Mouse (Mus musculus) cerebellum, adult 2 months (tissue): ENCODE measurements at regions not wholly inside any gene's neighbourhood (a gene's known extent, or its start where the extent isn't known, plus 50 kb on each side); places are given as distances from the start of the nearest gene placed in this dataset.

Experiments used
- DNase-seq, 2 experiments: peaks; one replicate each; pipeline ENCODE4 v3.0.0; 2021
- H3K27ac ChIP-seq: fragments of 200-500 bp; 2 replicates; pipeline ENCODE4 v1.5.1; 2012; ENCODE audit warnings: low read length, control low read depth, inconsistent platforms; ENCODE audit not compliant: insufficient read depth
- H3K27me3 ChIP-seq: fragments of 200-500 bp; 2 replicates; pipeline ENCODE4 v1.6.1; 2012; ENCODE audit warnings: inconsistent platforms, mild to moderate bottlenecking, low read length, moderate library complexity; ENCODE audit not compliant: control insufficient read depth, insufficient read depth
- H3K4me1 ChIP-seq: fragments of 200-500 bp; 2 replicates; pipeline ENCODE4 v1.6.1; 2011; ENCODE audit warnings: low read length; ENCODE audit not compliant: control insufficient read depth, insufficient read depth
- H3K4me3 ChIP-seq: fragments of 200-500 bp; replicated peaks from 2 replicates; pipeline ENCODE3; 2011; ENCODE audit warnings: mild to moderate bottlenecking, low read depth, low read length, control low read depth; ENCODE audit not compliant: insufficient read depth
- CTCF ChIP-seq: fragments of 200-500 bp; IDR thresholded peaks from 2 replicates; pipeline ENCODE4 v1.5.1; 2011; ENCODE audit warnings: low read depth, mild to moderate bottlenecking, control low read depth, low read length, moderate library complexity, borderline replicate concordance; ENCODE audit not compliant: insufficient read depth
- POLR2A ChIP-seq: fragments of 200-500 bp; IDR thresholded peaks from 2 replicates; pipeline ENCODE4 v1.6.1; 2011; ENCODE audit warnings: low read length, control low read depth, borderline replicate concordance; ENCODE audit not compliant: insufficient read depth
- WGBS: fragments of 180-500 bp; shearing (Covaris S2); methylation state at CpG from one replicate; pipeline ENCODE4 v1.1.7; 2018; 5-methylcytosine and 5-hydroxymethylcytosine counted together

DNA sequence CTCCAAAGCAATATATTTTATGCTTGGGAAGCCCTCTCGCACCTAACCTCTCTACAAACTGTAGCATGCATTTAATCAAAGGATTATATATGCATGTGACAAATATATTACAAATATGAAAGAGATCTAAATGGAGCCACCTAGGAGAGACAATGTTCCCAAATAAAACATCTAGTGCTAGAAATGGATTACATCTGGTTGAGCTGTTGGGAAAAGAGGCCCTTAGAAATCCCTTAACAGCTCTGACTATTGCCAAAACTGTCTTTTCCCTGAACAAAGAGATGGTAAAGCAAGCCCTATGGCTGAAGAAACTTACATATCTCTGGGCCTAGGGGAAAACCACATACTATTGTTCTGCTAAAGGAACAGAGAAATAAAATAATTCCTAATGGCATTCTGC, 369.8 kb upstream of the Map3k7 start:
- Histone ChIP-seq H3K4me3 (no peak overlapping the region), H3K4me1 (no peaks in the 10 kb centered on the region), H3K27me3 (no peaks in the 10 kb centered on the region), H3K27ac (no peak overlapping the region)
- no peak for DNase-seq
- TF ChIP-seq CTCF (no peak), POLR2A (no peak)
- 93% methylated on average over 1 of the region's 1 CpGs for WGBS

DNA sequence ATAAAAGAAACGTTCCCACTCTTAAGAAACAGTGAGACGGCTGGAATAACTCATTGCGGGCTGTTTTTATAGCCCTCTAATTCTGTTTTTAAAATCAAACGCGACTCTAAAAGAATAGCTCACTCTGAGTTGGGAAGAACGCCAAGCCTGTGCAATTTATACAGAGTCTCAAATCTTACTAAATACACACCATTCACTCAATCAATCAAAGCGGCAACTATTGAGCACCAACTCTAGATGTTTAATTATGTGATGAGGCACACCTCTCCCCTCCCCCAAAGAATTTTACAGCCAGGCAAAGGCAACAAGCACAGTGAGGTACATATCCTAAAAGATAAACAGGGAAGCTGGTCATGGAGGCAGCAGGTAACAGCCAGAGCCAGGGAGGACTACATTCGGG, 362.4 kb upstream of the Map3k7 start:
- DNase-seq = no peak
- Histone ChIP-seq H3K4me3 (no peak overlapping the region), H3K4me1 (no peaks in the 10 kb centered on the region), H3K27me3 (no peaks in the 10 kb centered on the region), H3K27ac (no peak overlapping the region)
- TF ChIP-seq CTCF = no peak
- no peak for TF ChIP-seq POLR2A
- 57% methylated on average over 8 of the region's 8 CpGs for WGBS

DNA sequence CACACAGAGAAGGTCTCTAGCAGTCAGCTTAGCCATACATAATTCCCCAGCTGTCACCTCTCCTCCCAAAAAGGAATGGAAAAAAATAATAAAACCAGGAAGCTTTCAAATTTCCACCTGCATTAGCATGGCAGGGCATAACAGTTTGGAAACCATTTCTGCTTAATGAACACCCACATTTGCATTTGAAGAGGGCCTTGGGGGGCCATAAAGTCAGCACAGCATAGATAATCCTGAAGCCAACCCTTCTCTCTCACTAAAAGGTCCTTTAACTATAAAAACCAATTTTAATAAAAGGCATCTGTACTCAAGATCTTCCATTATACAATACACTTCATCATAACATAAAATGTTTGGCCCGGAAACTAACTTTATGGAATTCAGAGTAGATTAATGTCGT, 360.1 kb upstream of the Map3k7 start:
- WGBS = 98% methylated on average over 2 of the region's 2 CpGs
- Histone ChIP-seq H3K27ac (no peak overlapping the region), H3K4me1 (no peaks in the 10 kb centered on the region), H3K27me3 (no peaks in the 10 kb centered on the region), H3K4me3 (no peak overlapping the region)
- no peak for DNase-seq
- TF ChIP-seq POLR2A = no peak
- no peak for TF ChIP-seq CTCF

DNA sequence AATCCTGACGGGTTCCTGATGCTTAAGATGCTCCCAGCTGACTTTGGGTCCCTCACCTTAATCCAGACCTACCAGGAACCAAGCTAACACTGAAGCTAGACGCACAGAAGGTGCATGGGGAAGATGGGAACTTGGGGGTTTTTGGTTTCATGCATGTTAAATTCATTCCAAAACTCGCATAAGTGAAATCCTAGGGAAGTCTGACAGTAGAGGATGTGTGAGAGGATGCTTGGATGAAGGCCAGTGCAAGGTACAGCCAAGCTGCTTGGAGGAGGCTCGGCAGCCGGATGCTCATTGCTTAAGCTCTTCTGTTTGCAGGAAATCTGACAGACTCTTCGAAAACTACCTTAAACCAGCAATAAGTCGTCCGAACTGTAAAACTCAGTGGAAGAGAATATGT, 355.1 kb upstream of the Map3k7 start:
- no peak for TF ChIP-seq CTCF
- no peak for TF ChIP-seq POLR2A
- no peak overlapping the region for H3K4me3 ChIP-seq
- no peaks in the 10 kb centered on the region for H3K4me1 ChIP-seq
- DNase-seq = peak; percentile 38 to 68
- H3K27ac ChIP-seq = no peak overlapping the region
- H3K27me3 ChIP-seq = no peaks in the 10 kb centered on the region
- 11% methylated on average over 8 of the region's 8 CpGs for WGBS

DNA sequence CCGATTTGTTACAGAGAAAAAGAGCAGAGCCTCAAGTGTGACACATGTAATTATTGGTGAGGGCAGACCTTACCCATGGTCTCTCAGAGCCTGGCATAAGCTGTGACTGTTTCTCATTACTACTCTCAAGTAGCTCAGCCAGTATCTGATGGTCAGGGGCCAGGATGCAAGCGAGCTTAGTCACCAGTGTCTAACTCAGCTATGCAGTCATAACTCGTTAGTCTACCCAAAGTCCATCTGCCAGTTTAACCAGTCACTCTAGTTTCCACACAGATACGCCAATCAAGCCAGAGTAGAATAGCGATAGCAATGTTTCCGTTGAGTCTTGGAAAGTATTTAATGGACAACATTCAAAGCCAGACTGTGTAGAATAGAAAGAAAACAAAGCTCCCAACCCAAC, 354.3 kb upstream of the Map3k7 start:
- H3K4me1 ChIP-seq = no peaks in the 10 kb centered on the region
- H3K4me3 ChIP-seq = no peak overlapping the region
- no peak for DNase-seq
- no peaks in the 10 kb centered on the region for H3K27me3 ChIP-seq
- WGBS = 66% methylated on average over 6 of the region's 6 CpGs
- H3K27ac ChIP-seq = no peak overlapping the region
- TF ChIP-seq CTCF = no peak
- no peak for TF ChIP-seq POLR2A

DNA sequence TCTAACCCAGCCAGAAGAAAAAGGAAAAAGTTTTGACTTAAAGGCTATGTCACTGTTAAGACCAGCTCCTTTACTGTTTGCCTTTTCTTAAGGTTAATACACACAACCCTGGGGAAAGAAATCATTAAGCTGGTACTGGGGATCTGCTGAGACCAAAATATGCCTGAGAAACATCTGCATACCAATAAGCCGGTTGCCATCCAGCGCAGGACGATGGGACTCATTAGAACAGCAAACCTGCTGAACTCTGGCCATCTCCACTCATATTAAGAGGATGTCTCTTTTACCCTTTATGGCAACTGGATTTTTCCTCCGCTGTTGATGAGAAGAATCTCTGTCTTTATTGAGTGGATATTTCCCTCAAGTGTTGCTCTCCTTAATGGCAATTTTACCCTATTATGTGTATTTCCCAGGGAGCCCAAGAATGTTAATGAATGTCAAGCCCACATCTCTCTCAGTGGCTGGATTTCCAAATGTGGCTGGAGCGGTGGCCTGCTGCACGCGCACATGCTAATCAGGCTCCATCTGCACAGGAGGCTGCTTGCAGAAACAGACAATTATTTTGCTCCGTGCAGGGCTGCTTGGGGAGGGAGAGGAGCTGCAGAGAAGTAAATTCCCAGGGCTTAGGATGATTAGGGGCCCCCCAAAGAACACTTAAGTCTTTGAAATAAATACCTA, 351.6 kb upstream of the Map3k7 start:
- no peaks in the 10 kb centered on the region for H3K4me1 ChIP-seq
- no peak for DNase-seq
- 48% methylated on average over 8 of the region's 8 CpGs for WGBS
- H3K4me3 ChIP-seq = no peak overlapping the region
- H3K27ac ChIP-seq = no peak overlapping the region
- TF ChIP-seq POLR2A (no peak), CTCF (no peak)
- no peaks in the 10 kb centered on the region for H3K27me3 ChIP-seq

DNA sequence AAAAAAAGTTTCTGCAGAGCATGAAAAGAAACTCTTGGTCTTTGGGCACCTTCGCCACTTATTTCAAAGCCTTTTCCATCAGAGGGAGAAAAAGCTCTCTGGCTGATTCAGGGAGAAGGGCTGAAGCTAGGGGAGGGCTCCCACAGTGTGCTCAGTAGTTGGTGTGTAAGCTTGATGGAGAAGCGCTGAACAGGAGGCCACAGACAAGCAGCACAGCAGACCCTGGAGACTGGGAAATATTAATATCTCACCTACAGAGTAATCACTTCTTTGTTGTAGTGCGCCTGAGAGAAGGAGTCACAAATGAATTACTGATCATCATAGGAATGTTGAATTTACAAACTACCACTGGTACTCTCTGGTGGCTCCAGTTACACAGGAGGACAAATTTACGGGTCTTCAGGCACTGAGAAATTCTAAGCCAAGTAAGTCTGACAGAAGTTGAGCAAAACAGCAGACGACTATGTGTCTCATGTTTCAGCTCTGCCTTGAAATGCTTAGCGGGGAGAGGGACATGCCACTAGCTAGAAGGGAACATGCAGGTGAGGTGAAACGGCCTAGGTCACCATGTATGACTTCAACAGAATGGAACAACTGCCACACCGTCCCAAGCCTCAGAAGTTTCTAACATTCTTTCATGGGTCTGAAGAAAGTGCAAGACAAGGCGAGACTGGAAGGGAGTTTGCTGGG, 350.9 kb upstream of the Map3k7 start:
- DNase-seq = no peak
- H3K27me3 ChIP-seq = no peaks in the 10 kb centered on the region
- H3K4me1 ChIP-seq = no peaks in the 10 kb centered on the region
- TF ChIP-seq POLR2A (no peak), CTCF (no peak)
- WGBS = 92% methylated on average over 9 of the region's 9 CpGs
- H3K27ac ChIP-seq = no peak overlapping the region
- no peak overlapping the region for H3K4me3 ChIP-seq

DNA sequence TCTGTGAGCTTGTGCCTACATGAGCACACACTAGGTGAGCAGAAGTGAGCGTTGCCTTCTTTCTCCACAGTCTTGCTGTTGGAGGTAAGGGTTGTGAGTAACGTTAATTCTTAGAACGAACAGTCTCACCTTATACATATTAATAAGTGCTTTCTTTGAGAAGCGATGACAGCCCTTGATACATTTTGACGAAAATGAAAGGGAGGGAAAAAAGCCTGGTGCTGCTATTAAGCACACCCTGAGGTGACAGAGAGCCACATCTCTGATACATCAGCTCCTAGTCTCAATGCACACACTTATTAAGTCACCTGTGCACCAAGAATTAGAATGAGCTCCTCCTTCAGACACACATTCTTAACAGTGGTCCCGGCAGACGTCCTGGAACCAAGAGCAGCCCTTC, 346.3 kb upstream of the Map3k7 start:
- Histone ChIP-seq H3K27me3 (no peaks in the 10 kb centered on the region), H3K4me3 (no peak overlapping the region), H3K27ac (no peak overlapping the region), H3K4me1 (no peaks in the 10 kb centered on the region)
- TF ChIP-seq POLR2A = no peak
- TF ChIP-seq CTCF = no peak
- DNase-seq = no peak
- WGBS = 45% methylated on average over 7 of the region's 7 CpGs
